Mouse (Mus musculus): Measurements from ENCODE around the gene Crhbp.

DNA sequence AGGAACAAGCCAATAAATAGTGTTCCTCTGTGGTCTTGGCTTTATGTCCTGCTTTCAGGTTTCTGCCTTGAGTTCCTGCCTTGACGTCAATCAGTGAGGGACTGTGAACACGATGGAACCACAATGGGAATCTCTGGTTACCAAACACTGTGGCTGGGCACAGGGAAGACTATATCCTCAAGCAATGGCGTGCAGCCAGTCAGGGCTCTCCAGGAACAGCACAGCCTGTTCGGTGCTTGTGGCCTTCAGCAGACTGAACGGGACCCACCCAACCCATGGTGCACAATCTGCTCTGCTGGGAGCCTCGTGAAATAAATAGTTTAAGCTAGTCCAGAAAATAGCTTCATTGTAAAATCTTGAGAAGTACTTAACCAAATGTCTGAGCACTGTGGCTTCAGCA, 18.3 kb downstream of the Crhbp start:
- TF ChIP-seq POLR2A (IDR thresholded peaks at IDR 0.05; ENCODE audit: extremely low read depth, insufficient read depth, low read length) (no peak), CTCF (IDR thresholded peaks at IDR 0.05; ENCODE audit: extremely low read depth, insufficient read depth, low read length) (no peak)
